Mouse (Mus musculus): ENCODE data around the gene Eif4enif1.

DNA sequence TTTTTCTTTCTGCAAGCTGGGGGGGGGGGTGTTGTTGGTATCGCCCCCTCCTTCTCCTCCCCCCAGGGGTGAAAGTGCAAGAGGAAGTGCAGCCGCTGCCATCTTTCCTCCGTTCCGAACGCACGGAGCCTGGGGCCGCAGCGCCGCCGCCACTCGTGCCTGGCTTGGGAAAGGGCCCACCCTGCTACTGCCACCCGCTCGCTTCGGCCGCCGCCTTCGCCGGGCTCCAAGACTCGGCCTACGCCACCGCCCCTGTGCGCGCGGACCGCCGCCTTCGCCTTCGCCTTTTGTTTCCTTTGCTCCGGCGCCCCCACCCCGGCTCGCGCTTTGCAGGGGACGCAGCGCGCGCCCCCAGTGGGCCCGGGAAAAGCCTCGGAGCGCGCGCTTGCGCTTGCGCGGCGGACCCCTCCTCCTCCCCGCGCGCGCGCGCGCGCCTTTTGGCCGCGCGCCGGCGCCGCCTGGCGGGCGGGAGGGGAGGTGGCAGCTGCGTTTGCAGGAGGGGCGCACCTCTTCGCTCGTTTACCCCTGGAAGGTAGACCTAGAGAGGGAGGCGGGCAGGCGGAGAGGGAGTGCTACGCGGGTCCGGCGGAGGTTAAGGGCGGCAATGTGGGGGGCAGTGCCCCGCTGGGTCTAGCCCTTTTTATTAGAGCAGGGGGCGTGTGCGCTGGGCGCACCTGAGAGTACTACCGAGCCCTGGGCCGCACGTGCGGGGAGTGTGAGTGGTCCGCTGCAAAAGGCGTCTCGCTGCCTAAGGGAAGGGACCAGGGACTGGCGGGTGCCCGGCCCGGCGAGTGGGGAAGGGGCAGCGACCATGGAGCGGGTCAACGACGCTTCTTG lies 87.8 kb downstream of the Eif4enif1 start:
- peak; percentile 47 for TF ChIP-seq POLR2A (IDR thresholded peaks at IDR 0.05; ENCODE audit: extremely low read depth, insufficient read depth, low read length)
- peak; percentile 26; the same call in 1 of the 2 replicates for TF ChIP-seq CTCF (IDR thresholded peaks at IDR 0.05; ENCODE audit: extremely low read depth, insufficient read depth, low read length)

All from cortical plate, adult 2 months (tissue).